Mouse (Mus musculus) ovary, adult 18-20 months (tissue): ENCODE measurements around the gene Ogfod2.

ENCODE experiments used
- DNase-seq: peaks from one replicate; pipeline ENCODE4 v3.0.0; 2022; ENCODE audit warnings: low spot score, mixed read lengths

The Ogfod2 gene

GRCm38 (mm10) chr5:124095077-124095581 lies 17.0 kb upstream of the Ogfod2 start:
- DNase-seq: no peak

GRCm38 (mm10) chr5:124095596-124096232 lies 16.4 kb upstream of the Ogfod2 start, which contains the start of gene Abcb9:
Gene Abcb9 (minus strand): TSS chr5:124095798.
- peak; percentile 91 for DNase-seq

GRCm38 (mm10) chr5:124098923-124099322 lies 13.2 kb upstream of the Ogfod2 start:
- no peak for DNase-seq

- no peak for DNase-seq
Measured at GRCm38 (mm10) chr5:124100128-124101044, 11.7 kb upstream of the Ogfod2 start.

GRCm38 (mm10) chr5:124102326-124102725 lies 9.8 kb upstream of the Ogfod2 start:
- DNase-seq: no peak

- DNase-seq: no peak
Measured at GRCm38 (mm10) chr5:124103020-124103419, 9.1 kb upstream of the Ogfod2 start.

- no peak for DNase-seq
Measured at GRCm38 (mm10) chr5:124103552-124103951, 8.5 kb upstream of the Ogfod2 start.

GRCm38 (mm10) chr5:124111077-124111741 lies 888 bp upstream of the Ogfod2 start:
- no peak for DNase-seq

- peak; percentile 30 for DNase-seq
Measured at GRCm38 (mm10) chr5:124112531-124112930, 434 bp downstream of the Ogfod2 start.

- DNase-seq: peak; percentile 36
Measured at GRCm38 (mm10) chr5:124113030-124113429, 933 bp downstream of the Ogfod2 start.

GRCm38 (mm10) chr5:124114276-124115025 lies 2.4 kb downstream of the Ogfod2 start:
- DNase-seq: no peak

GRCm38 (mm10) chr5:124115531-124115930 lies 3.4 kb downstream of the Ogfod2 start:
- DNase-seq: no peak

GRCm38 (mm10) chr5:124115990-124116845 lies 4.1 kb downstream of the Ogfod2 start, which contains the start of gene Arl6ip4:
Gene Arl6ip4 (plus strand): TSS chr5:124116089.
- DNase-seq: peak; percentile 41

- DNase-seq: no peak
Measured at GRCm38 (mm10) chr5:124119204-124119603, 7.1 kb downstream of the Ogfod2 start.

GRCm38 (mm10) chr5:124122357-124122756 lies 10.3 kb downstream of the Ogfod2 start:
- DNase-seq: no peak

GRCm38 (mm10) chr5:124125093-124125492 lies 13.0 kb downstream of the Ogfod2 start:
- no peak for DNase-seq

- no peak for DNase-seq
Measured at GRCm38 (mm10) chr5:124134261-124134660, 22.2 kb downstream of the Ogfod2 start.

- no peak for DNase-seq
Measured at GRCm38 (mm10) chr5:124138066-124138465, 26.0 kb downstream of the Ogfod2 start.

- no peak for DNase-seq
Measured at GRCm38 (mm10) chr5:124149028-124149427, 36.9 kb downstream of the Ogfod2 start.

- no peak for DNase-seq
Measured at GRCm38 (mm10) chr5:124150895-124151294, 38.8 kb downstream of the Ogfod2 start.

- no peak for DNase-seq
Measured at GRCm38 (mm10) chr5:124152734-124153133, 40.6 kb downstream of the Ogfod2 start.
